Mouse (Mus musculus): Measurements from ENCODE around the gene Phf21a. TPM values are rescaled to one million over a fixed set of nuclear protein-coding genes. Genes with fewer than 3 reads are reported as not detected.

Gene Phf21a
- total and polyA plus RNA-seq, 2 experiments from 2014 or later: 34.4 to 146 TPM

DNA sequence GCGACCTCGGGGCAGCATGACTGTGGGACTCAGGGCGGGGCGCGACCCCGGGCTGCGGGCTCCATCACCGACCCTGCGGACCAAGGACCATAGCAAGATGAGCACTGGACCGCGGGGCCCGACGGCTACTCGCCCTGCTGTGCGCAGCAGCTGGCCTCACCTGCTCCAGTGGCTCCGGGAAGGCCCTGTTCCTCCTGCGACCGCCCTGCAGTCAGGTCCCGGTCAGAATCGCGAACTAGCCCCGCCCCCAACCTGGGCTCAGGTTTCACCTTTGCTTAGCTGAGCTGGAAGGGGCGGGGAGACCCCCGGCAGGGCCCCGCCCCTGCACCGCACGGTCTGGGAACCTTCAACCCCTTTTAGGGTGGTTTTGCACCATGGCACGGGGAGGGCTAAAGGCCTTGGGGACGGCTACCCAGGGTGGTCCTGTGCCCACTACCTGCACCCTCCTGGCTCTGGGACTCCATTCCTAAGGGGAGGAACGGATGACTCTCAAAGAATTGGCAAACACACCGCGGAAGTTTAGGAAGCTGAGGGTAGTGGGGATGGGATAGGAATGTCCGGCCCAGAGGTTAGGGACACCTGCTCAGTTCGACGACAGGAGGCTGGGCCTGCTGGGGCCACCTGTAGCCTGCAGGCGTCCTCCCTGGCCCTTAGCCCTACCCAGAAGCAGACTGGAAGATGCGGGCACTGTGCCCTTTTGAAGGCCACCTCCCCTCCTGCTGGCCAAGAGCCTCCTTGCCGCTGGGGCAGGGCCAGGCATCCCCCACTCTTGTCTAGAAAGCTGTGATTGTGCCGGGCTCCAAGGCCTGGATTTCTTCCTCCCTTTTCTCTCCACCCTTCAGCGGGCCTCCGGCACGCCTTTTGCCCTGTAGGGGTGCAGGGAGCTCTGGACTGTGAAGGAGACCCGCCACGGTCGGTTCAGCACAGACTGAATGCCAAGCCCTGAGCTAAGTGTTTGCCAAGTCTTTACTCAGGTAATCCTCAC is 278.2 kb downstream of the Phf21a start:
- DNase-seq (no peak), ATAC-seq (no peak)
- Histone ChIP-seq H3K4me2 (ENCODE audit: low read depth) (peak overlapping the region; percentile 47), H3K27me3 (ENCODE audit: insufficient read depth, low read length) (peaks cover 6% of the 10 kb centered on the region; the same call in 1 of the 2 replicates), H3K4me1 (ENCODE audit: insufficient read depth) (peaks cover 22% of the 10 kb centered on the region), H3K4me3 (ENCODE audit: low read depth, low read length) (peak overlapping the region; percentile 18), H3K9me3 (ENCODE audit: low read length) (no peaks in the 10 kb centered on the region), H3K36me3 (ENCODE audit: insufficient read depth) (no peaks in the 10 kb centered on the region; the same call in 1 of the 2 replicates), H3K9ac (peak overlapping the region; percentile 25; the same call in 1 of the 2 replicates), H3K27ac (ENCODE audit: low read depth, low read length) (no peak overlapping the region)
- 3% methylated on average over 45 of the region's 45 CpGs for WGBS
- TF ChIP-seq CTCF (IDR thresholded peaks at IDR 0.05; ENCODE audit: low read depth): peak; percentile 14; the same call in 1 of the 2 replicates

DNA sequence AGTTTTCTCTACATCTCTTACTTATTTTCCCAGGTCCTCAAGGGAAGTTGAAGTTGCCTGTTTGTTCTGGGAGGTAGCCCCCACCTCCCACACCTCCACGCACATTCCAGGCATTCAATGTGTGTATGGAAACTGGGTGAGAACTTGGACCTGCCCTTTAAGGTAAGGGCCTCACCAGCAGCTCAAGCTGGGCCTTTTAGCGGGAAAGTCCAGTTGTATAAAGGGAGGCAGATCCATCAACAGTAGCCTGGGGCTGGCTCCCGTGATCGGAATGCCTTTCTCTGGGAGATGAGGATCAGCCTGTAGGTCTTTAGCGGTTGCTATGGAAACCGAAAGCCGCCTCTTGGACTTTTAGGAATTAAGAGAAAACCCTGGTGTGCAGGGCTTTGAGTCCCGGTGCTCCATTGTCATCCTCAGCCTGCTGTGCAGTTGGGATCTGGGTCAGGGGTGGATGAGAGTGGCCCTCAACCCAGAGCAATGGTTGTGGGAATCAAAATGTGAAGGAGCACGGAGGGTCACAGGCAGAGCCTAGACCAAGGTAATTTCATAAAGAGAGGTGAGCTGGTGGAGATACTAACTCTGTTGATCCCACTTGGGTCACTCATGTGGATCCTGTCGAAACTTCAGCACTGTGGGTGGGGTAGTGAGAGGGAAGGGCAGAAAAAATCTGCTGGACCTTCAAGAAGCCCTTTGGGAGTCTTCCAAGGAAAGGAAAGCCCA is 279.2 kb downstream of the Phf21a start:
- Histone ChIP-seq H3K9me3 (ENCODE audit: low read length) (no peaks in the 10 kb centered on the region), H3K36me3 (ENCODE audit: insufficient read depth) (no peaks in the 10 kb centered on the region; the same call in 1 of the 2 replicates), H3K9ac (no peak overlapping the region), H3K27me3 (ENCODE audit: insufficient read depth, low read length) (peaks cover 6% of the 10 kb centered on the region; the same call in 1 of the 2 replicates), H3K4me3 (ENCODE audit: low read depth, low read length) (no peak overlapping the region), H3K4me2 (ENCODE audit: low read depth) (no peak overlapping the region), H3K27ac (ENCODE audit: low read depth, low read length) (no peak overlapping the region), H3K4me1 (ENCODE audit: insufficient read depth) (peaks cover 23% of the 10 kb centered on the region)
- no peak for TF ChIP-seq CTCF (IDR thresholded peaks at IDR 0.05; ENCODE audit: low read depth)
- DNase-seq (no peak), ATAC-seq (no peak)
- 9% methylated on average over 10 of the region's 10 CpGs for WGBS

DNA sequence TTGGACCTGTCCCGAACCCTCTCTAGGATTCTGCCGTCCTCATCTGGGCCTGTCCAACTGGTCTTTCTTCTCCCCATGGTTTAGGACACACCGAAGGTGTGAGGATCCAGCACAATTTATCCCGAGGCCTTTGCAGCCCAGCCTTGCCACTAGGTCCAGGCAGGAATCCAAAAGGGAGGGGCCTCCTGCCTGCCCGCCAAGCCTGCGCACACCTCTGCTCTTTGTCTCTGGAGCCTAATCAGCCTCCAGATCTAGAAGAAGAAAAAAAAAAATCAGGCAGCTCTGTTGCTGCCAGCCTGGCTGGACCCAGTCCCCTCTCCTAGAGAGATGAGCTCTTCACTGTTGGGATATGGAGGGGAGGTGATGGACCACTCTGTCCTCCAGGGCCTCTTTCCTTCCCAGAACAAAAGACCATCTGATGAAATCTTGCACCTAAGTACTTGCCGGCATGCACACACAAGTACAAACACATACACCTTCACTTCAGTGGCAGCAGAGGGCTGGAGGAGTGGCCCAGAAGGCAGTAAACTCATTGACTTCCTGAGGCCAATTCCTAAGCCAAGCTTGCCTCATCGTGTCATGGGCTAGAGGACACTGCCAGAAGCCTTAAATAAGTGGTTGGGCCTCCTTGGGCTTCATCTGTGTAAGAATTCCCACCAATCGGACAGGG is 280.0 kb downstream of the Phf21a start:
- Histone ChIP-seq H3K9me3 (ENCODE audit: low read length) (no peaks in the 10 kb centered on the region), H3K36me3 (ENCODE audit: insufficient read depth) (peaks cover 4% of the 10 kb centered on the region; the same call in 1 of the 2 replicates), H3K27me3 (ENCODE audit: insufficient read depth, low read length) (peaks cover 6% of the 10 kb centered on the region; the same call in 1 of the 2 replicates), H3K4me3 (ENCODE audit: low read depth, low read length) (no peak overlapping the region), H3K4me1 (ENCODE audit: insufficient read depth) (peaks cover 23% of the 10 kb centered on the region), H3K4me2 (ENCODE audit: low read depth) (no peak overlapping the region), H3K27ac (ENCODE audit: low read depth, low read length) (no peak overlapping the region), H3K9ac (no peak overlapping the region)
- 16% methylated on average over 9 of the region's 9 CpGs for WGBS
- DNase-seq (no peak), ATAC-seq (no peak)
- no peak for TF ChIP-seq CTCF (IDR thresholded peaks at IDR 0.05; ENCODE audit: low read depth)

DNA sequence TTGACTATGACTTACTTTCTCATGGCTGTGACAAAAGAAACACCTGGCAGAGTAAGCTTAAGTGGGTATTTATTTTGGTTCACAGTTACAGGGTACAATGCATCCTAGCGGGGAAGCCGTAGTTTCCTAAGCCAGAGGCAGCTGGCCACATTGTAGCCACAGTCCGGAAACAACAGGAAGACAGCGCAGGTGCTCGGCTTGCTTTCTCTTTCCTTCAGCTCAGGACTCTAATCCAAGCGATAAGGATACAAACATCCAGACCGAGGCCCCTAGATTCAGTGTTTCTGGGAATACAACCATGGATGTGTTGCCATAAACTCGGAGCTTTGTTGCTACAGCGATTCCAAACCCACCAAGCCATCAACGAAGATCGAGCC is 280.5 kb downstream of the Phf21a start:
- H3K4me1 ChIP-seq (ENCODE audit: insufficient read depth): peaks cover 23% of the 10 kb centered on the region

DNA sequence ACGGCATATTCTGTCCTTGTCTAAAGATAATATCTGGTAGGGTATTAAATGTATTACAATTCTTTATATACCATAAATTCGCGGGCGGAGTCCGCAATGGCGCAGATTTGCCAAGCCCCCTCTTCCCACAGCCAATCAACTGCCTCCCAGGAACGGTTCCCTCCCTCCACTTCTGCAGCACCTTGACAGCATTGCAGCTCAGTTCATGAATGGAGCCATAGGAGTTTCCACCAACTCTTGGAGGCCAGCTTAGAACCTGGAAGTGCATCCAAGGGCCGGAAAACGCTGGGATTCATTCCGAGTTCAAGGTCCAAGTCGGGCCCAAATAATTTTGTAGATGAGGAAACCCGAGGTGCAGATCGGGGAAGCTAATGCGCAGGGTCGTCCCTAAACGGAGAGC is 281.6 kb downstream of the Phf21a start, which contains the start of the genes Pex16 and Large2:
TSS of gene Pex16 (plus strand) at position 163 of the 400 bp plus-strand sequence.
TSS of gene Large2 (minus strand) at position 356 of the 400 bp plus-strand sequence.
- Histone ChIP-seq H3K9ac (peak within 1 kb of the TSS; percentile 75), H3K36me3 (ENCODE audit: insufficient read depth) (peaks cover 18% of the 10 kb centered on the region), H3K9me3 (ENCODE audit: low read length) (no peaks in the 10 kb centered on the region), H3K27me3 (ENCODE audit: insufficient read depth, low read length) (peaks cover 4% of the 10 kb centered on the region; the same call in 1 of the 2 replicates), H3K4me3 (ENCODE audit: low read depth, low read length) (peak within 1 kb of the TSS; percentile 70), H3K4me1 (ENCODE audit: insufficient read depth) (peaks cover 23% of the 10 kb centered on the region), H3K27ac (ENCODE audit: low read depth, low read length) (peak within 1 kb of the TSS; percentile 80), H3K4me2 (ENCODE audit: low read depth) (peak within 1 kb of the TSS; percentile 93)
- WGBS: 4% methylated on average over 16 of the region's 16 CpGs
- TF ChIP-seq CTCF (IDR thresholded peaks at IDR 0.05; ENCODE audit: low read depth): no peak
- ATAC-seq (peak; percentile 54), DNase-seq (peak; percentile 70)

More for the DNA sequence above, 280.5 kb downstream of the Phf21a start:
- Histone ChIP-seq H3K27ac (ENCODE audit: low read depth, low read length) (no peak overlapping the region), H3K4me3 (ENCODE audit: low read depth, low read length) (no peak overlapping the region), H3K4me2 (ENCODE audit: low read depth) (no peak overlapping the region), H3K27me3 (ENCODE audit: insufficient read depth, low read length) (peaks cover 6% of the 10 kb centered on the region; the same call in 1 of the 2 replicates), H3K9ac (no peak overlapping the region), H3K9me3 (ENCODE audit: low read length) (no peaks in the 10 kb centered on the region), H3K36me3 (ENCODE audit: insufficient read depth) (peaks cover 8% of the 10 kb centered on the region)
- ATAC-seq: no peak
- TF ChIP-seq CTCF (IDR thresholded peaks at IDR 0.05; ENCODE audit: low read depth): no peak
- 64% methylated on average over 11 of the region's 11 CpGs for WGBS
- no peak for DNase-seq

DNA sequence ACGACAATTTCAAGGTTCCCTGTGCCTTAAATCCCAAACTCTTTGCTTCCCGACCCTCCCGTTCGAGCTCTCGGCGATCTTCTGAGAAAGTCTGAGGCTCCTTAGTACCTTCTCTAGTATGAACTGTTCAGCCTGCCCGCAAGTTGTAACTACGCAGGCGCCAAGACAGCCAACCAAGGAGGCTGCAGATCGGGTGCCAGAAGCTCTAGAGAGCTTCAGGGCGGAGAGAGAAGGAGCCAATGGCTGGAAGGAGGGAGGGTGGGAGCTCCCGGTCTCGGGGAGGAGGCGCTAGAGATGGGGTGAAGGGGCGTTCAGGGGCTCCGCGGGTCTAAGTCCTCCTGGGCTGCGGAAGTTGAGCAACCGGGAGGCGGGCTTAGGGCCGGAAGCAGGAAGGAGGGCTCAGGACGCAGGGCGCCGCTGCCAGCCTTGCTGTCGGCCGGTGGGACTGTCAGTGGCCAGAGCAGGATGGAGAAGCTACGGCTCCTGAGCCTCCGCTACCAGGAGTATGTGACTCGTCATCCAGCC is 282.2 kb downstream of the Phf21a start:
- peak; percentile 36; the same call in 1 of the 2 replicates for TF ChIP-seq CTCF (IDR thresholded peaks at IDR 0.05; ENCODE audit: low read depth)
- WGBS: 2% methylated on average over 28 of the region's 29 CpGs
- H3K27ac ChIP-seq (ENCODE audit: low read depth, low read length): peak overlapping the region; percentile 80
- H3K4me3 ChIP-seq (ENCODE audit: low read depth, low read length): peak overlapping the region; percentile 70
- peak overlapping the region; percentile 93 for H3K4me2 ChIP-seq (ENCODE audit: low read depth)
- H3K9me3 ChIP-seq (ENCODE audit: low read length): no peaks in the 10 kb centered on the region
- DNase-seq (peak; percentile 98), ATAC-seq (peak; percentile 97)
- H3K4me1 ChIP-seq (ENCODE audit: insufficient read depth): peaks cover 23% of the 10 kb centered on the region
- H3K9ac ChIP-seq: peak overlapping the region; percentile 75
- no peaks in the 10 kb centered on the region; the same call in 1 of the 2 replicates for H3K27me3 ChIP-seq (ENCODE audit: insufficient read depth, low read length)
- H3K36me3 ChIP-seq (ENCODE audit: insufficient read depth): peaks cover 25% of the 10 kb centered on the region
